Mouse (Mus musculus) ES-Bruce4 (cell line): ENCODE results near the gene Nrip2.

ENCODE experiments used
- CTCF ChIP-seq: IDR thresholded peaks from one replicate; pipeline ENCODE4 v1.8.1; 2011; ENCODE audit warnings: low read depth, low read length
- POLR2A ChIP-seq: IDR thresholded peaks from one replicate; pipeline ENCODE4 v1.8.1; 2011; ENCODE audit warnings: low read length; ENCODE audit not compliant: insufficient read depth

DNA sequence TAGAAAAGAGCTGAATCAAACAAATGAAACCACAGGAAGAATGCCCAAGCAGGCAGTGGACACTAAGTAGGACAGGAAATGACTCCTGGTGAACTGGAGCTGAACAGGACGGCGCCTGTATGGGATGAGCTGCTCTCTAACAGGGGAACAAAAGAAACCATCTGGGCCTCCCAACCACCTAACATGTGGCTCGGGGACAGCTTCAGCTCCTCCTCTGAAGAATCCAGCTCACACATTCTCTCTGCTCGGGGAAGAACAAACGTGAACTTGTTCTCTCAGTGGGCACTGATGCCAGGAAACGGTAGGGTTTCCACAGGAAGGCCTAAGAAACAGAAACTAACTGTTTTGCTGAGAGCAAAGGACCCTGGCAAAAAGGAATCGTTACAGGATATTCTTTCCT is 49.4 kb upstream of the Nrip2 start:
- TF ChIP-seq CTCF: no peak
- TF ChIP-seq POLR2A: no peak
